Mouse (Mus musculus) bone marrow, adult 2 months (tissue): Measurements from ENCODE around the gene Ppox.
"Not testable (repeated sequence)": the region's sequence is repeated elsewhere in the genome, so short reads cannot be mapped to it uniquely, and the experiment has no call there.

Experiments used
- CTCF ChIP-seq: fragments of 200-500 bp; IDR thresholded peaks from 2 replicates; pipeline ENCODE4 v1.5.1; 2011; ENCODE audit warnings: low read length, control low read depth; ENCODE audit not compliant: control insufficient read depth, insufficient read depth
- POLR2A ChIP-seq: fragments of 200-500 bp; IDR thresholded peaks from 2 replicates; pipeline ENCODE4 v1.6.1; 2011; ENCODE audit warnings: low read depth, mild to moderate bottlenecking, control low read depth, low read length, borderline replicate concordance; ENCODE audit not compliant: control insufficient read depth

DNA sequence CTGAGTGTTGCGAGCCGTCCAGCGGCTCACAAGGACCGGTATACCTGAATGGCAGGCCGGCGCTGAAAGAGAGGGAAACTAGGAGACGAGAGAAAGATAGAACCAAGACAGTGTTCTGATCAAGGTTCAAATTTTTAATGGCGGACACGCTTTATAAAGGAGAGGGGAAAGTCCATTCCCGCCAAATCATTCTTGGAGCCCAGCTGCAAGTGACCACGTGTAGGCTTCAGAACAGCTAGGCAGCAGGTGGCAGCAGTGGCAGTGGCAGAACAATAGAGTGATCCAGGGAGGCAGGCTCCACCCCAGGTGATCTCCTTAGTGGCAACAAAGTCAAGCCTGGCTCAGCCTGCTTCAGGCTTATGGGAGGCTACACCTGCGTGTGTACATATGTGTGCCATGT lies 39.0 kb downstream of the Ppox start:
- TF ChIP-seq CTCF, POLR2A: not testable (repeated sequence)
